Mouse (Mus musculus): ENCODE data around the gene Hmx3. TPM values are rescaled to one million over a fixed set of nuclear protein-coding genes. Genes with fewer than 3 reads are reported as not detected.

Hmx3 gene
- total RNA-seq (2021): not detected
- long read RNA-seq, experiment 1: 0 reads
- long read RNA-seq, experiment 2: 0 reads

DNA sequence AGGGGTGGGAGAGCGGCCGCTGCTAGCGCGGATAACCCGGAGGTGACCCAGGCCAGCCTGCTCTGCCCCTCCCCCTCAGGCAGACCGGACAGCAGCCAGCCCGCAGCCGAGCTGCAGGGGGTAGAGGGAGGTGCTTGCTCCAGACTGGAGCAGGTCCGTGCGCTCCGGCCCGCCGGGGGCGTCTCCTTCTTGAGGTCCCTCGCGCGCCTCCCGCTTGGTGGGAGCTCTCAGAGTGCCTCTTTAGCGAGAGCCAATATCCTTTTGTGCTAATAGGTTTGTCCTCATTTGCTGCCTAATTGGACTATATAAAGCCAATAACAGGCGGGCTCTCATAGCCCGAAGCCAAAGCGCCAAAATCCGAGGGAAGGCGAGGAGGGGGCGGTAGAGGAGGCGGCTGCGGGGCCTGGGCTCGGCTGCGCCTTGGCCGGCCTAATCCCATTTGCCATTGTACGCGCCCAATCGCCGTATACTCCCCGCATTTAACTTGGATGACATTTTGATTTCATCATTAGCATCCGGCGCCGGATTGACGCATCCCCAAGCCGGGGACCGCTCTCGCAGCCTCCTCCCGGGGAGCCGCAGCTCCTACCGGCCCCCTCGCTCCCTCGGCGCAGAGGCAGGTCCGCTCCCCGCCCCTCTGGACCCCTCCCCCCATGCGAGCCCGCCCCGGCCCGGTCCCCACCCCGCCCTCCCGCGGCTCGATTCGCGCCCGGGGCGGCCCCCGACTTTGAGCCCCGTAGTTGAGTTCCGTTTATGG is at the start of gene Hmx3:
Gene Hmx3 (plus strand): TSS at position 753 of the 757 bp plus-strand sequence.
- no peak for DNase-seq (ENCODE audit: low spot score in 2 of 2)

DNA sequence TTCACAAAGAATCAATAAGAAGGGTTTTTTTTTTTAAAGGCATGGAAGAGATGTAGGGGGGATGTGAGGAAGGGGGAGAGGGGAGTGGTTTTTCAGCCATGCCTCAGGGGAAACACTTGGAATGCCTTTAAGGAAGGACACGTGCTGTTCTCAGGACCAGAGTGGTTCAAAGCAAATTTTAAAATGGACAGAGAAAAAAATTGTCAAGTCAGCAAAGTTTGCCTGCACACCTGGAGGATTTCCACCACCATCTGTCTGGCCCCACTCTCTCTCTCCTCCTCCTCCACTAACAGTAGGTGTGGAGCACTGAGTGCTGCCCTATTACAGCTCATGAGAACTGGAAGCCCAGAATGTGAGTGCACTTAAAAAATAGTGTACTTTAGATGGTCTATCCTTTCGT is 38.9 kb upstream of the Hmx3 start:
- no peak for DNase-seq (ENCODE audit: low spot score in 2 of 2)

DNA sequence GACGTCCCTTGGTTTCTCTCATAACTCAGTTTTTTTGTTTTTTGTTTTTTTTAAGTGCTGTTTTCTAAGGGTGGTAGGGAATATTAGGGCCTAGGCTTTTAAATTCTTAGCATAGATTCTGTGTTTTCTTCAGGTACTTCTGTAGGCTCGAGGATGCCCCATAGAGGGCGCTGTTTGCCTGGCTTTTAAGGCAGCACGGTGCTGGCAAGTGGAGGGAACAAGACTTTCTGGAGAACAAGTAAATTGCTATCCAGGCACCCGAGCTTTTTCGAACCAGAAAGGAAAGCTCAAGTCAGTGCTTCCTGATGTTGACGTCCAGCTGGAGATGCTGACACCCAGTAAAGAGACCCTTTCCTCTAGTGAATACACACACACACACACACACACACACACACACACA is 2.7 kb upstream of the Hmx3 start:
- DNase-seq (ENCODE audit: low spot score in 2 of 2): peak; percentile 67 to 78

DNA sequence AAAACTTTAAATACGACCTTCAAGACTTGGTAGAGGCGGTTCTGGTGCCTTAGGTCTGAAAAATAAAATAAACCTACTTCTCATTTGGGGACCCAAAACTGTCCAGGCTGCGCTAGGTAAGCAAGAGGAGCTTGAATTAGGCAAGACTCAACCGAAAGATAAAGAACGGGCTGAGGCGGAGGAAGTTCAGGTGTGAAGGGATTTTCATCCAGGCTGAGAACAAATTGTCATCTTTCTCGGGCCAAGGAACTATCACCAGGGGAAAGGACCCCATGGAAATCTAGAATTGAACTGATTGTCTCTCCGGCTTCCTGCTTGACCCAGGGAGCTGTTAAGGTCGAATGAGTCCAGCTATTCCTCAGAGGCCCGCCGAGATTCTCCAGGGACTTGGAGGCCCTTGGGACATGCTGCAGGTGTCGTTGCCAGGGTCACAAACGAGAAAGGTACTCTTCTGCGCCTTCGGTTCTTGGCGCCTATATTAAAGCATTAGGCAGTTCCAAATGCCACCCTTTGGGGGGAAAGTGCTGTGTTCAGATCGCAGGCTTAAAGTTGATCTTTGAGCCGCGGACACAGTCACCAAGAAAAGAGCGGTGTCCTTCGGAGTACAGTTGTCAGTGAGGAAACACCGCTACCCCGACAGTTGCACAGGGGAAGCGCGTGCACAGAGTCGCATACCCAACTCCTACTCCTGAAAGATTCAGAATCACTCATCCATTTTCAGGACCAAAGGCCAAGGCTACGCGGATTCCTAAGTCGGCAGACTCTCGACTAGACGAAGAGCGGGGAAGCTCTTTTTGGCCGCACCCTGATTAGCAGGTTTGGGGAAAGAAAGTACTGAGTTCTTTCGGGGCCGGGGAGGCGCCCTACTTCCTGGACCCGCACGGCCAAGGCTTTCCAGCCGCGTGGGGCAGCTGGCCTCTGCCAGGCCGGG is 1.2 kb upstream of the Hmx3 start:
- no peak for DNase-seq (ENCODE audit: low spot score in 2 of 2)

DNA sequence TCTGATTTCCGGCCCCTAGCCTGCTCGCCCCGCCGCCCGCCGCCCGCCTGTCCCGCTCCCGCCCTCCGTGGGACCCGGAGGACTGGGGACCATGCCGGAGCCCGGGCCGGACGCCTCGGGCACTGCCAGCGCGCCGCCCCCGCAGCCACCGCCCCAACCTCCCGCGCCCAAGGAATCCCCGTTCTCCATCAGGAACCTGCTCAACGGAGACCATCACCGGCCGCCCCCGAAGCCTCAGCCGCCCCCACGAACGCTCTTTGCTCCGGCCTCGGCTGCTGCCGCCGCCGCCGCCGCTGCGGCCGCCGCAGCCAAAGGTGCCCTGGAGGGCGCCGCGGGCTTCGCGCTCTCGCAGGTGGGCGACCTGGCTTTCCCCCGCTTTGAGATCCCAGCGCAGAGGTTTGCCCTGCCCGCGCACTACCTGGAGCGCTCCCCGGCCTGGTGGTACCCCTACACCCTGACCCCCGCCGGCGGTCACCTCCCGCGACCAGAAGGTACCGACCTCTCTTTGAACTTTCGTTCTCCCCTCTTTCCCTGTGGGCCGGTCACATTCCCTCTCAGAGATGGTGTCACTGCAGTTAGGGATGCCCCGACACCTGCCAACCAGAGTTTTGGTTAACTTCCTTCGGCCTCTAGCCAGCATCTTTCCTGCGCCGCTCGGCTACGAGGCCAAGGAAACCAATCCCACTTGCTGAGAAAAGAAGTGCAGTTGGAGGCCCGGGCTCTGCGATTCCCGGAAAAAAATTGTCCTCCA is 380 bp downstream of the Hmx3 start:
- no peak for DNase-seq (ENCODE audit: low spot score in 2 of 2)

DNA sequence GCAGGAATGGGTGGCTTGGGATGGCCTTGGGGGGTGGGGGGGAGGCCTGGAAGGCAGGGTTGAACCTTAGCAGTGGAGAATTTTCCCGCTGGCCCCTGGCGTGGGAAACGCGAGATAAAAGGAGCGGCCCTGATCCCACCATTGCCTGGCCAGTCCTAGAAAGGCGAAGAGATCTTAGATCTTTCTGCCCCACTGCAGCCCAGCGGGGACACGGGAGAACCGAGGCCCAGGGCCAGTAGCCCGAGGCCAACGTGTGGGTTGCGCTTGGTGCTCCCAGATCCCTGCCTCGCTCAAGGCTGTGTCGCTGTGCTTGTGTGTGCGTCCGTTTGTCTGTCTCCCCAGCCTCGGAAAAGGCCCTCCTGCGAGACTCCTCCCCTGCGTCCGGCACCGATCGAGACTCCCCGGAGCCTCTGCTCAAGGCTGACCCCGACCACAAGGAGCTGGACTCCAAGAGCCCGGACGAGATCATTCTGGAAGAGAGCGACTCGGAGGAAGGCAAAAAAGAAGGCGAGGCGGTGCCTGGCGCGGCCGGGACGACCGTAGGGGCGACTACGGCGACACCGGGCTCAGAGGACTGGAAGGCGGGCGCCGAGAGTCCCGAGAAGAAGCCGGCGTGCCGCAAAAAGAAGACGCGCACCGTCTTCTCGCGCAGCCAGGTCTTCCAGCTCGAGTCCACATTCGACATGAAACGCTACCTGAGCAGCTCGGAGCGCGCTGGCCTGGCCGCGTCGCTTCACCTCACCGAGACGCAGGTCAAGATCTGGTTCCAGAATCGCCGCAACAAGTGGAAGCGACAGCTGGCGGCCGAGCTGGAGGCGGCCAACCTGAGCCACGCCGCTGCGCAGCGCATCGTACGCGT is 1.2 kb downstream of the Hmx3 start:
- DNase-seq (ENCODE audit: low spot score in 2 of 2): no peak

DNA sequence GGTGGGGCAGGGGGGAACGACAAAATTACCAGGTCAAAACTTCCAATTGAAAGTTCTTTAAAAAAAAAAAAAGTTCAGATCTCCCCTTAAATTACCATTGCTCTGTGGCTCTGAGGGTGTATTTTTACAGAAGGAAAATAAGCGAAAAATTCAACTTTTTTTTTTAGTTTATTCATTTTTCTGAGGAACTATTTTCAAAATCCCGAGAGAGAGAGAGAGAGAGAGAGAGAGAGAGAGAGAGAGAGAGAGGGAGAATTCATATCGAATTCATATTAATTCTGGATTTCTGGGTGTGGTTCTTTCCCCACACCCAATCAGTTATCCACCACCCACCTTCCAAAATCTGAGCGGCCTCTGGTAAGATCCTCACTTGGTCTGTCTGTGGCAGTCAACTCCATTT is 2.2 kb downstream of the Hmx3 start:
- no peak for DNase-seq (ENCODE audit: low spot score in 2 of 2)

DNA sequence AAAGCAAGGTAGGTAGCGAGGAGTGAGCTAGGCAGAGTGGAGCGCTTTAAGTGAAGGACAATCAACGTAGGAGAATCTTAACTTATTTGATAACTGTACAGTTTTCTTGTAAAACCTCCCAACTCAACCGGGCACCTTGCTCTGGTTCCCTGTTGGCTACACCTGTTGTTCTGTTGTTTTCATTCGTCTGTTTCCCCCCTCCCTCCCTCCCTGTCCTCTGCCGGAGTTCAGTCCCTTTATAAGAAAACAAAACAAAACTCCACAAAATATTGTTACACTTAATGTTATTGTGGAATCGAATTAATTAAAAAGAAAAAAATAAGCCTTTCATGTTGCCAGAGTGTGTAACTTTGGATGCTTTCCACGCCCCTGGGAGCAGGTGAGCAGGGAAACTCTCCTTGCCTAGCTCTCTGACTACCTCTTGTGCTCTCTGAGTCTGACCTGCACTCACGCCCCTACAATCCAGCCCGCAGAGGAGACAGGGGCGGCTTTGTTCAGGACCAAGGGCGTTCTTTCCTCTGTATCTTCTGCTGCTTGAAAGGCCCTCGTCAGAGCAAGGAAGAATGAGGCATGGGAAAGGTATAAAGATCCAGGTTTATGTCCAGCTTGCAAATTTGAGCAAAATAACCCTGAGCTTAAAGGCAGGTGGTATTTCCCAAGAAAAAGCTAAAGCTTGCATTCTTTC is 3.2 kb downstream of the Hmx3 start:
- no peak for DNase-seq (ENCODE audit: low spot score in 2 of 2)

DNA sequence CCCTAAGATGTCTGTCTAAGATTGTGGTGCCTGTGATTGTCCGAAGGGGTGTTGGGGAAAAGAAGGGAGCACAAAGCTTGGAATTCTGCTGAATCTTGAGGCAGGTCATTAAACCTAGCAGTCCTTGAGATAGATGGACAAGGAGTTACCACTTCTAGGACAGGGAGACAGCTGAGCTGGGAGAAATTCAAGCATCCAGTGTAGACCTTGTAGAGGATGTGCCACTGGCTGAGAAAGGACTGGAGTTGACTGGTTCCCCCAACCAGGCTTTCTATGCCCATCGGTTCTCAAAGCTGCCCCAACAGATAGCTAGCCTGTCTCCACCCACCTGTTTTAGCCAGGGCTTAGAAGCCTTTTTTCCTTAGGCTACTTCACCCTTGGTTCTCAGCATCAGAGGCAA is 3.8 kb downstream of the Hmx3 start:
- no peak for DNase-seq (ENCODE audit: low spot score in 2 of 2)

DNA sequence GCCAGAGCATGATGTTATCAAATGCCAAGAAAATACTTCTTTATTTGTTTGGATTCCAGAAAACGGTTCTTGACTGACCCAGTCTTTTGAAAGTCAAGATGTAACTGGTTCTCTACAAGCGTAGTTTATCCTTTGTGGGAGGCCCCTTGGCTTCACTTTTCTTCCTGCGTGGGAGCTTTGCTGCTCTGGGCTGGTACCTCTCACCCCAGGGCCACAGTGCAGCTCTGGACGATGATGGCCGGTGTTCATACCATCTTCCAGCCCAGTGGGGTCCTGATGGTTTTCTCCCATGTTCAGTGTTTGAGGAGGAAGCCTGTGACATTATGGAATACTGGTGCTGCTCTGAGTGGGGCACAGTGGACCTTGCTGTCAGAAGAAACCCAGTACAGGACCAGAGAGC is 4.8 kb downstream of the Hmx3 start:
- DNase-seq (ENCODE audit: low spot score in 2 of 2): no peak

DNA sequence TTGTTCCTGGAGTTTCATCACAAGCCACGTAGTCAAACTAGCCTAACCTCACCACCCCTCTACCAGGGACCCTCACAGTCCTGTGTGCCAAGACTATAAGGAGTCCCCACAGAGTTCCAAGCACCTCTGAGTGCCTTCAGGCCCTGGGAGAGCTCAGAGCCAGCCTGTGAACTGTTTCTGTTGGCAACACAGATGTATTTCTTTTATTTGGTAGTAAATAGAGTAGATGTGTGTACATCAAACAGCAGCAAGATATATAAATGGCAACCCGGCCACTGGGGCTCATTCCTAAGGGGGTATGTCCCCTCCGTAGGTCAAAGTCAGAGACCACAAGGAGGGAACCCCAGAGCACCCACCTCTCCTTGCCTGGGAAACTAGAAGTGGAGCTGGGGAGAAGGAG is 5.8 kb downstream of the Hmx3 start, which contains the start of gene Hmx2:
Gene Hmx2 (plus strand): TSS at position 301 of the 400 bp plus-strand sequence.
- no peak for DNase-seq (ENCODE audit: low spot score in 2 of 2)

DNA sequence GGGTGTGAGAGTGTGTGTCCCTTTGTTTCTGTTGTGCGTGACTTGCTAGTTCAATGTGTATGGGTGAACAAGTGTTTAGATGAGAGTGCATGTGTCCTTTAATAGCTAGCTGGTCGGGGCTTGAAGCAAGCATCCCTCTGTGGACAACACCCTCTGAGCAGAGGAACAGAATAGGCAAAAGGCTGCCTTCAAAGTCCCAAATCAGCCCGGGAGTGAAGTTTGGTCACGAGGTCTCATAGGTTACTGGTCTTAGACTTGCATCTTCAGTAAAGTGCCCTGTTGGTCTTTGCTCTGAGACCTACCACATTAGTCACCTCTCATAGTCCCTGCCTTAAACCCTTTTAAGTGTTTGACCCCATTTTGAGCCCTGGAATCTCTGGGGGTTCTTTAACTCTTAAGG is 8.8 kb downstream of the Hmx3 start:
- no peak for DNase-seq (ENCODE audit: low spot score in 2 of 2)

DNA sequence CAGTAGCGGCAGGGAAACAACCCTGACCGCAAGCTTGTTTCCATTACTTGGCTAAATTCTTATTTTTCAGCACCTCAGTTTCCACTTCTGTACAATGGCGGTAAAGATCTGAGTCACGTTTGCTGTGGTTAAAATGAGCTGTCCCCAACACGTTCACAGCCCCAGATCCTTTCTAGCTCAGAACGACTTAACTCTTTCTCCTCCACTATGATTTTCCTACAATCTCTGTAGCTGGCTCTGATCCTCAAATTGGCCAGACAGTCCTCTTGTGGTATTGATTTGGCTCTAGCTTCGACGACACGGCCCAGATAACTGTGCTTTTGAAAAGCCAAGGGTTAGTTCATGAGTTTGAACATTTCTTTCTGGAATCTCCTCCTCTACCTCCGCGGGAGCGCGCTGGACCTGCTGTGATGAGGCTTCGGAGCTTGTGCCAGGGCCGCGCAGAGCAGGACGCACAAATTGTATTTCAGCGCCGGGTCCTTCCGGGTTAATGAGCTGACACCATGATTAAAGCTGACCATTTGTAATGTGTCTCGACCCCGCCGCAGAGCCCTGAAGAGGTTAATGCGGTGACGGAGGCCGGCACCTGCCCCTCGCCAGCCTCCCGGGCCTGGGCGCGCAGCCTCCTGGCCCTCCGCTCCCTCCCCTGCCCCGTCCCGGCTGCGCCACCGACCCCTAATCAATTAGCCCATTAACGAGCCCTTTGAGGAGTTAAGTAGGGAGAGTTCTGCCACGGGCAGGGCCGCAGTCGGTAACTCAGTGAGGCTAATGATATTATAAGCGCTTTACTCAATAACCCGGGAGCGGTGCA is 9.5 kb downstream of the Hmx3 start:
- DNase-seq (ENCODE audit: low spot score in 2 of 2): no peak

DNA sequence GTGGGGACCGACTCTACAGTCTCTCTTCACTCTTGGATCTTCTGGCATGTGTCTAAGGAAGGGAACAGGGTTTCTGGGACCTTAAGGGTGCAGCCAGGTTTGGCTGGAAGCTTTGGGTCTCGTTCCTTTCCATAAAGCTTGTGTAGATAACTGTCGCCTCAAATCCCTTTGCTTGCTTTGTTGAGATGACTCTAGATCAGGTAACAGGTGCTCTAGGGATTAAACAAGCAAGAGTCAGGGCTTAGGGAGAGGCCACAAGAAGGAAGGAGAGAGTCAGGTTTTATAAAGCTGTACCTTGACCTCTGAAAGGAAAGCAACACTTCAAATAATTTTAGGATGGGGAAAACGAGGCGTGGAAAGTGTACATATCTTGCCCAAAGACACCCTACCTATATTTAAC is 10.1 kb downstream of the Hmx3 start:
- DNase-seq (ENCODE audit: low spot score in 2 of 2): no peak

DNA sequence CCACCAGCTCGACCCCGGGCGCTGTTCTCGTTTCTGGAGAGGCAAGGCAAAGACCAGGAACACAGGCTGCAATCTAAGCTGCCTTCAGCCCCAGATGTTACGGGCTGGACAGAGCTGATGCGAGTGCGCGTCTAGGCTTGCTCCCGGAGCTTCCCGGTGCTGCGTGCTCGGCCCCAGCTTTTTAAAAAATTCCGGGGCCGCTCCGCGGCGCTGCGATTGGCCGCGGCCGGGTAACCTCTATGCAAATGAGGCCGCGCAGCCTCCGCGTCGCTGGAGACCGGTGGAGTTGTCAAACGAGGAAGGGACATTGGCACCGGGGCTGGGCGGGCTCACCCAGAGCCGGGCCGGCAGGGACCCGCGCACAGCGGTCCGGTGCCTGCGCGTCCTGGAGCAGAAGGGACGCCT is 11.1 kb downstream of the Hmx3 start:
- no peak for DNase-seq (ENCODE audit: low spot score in 2 of 2)

DNA sequence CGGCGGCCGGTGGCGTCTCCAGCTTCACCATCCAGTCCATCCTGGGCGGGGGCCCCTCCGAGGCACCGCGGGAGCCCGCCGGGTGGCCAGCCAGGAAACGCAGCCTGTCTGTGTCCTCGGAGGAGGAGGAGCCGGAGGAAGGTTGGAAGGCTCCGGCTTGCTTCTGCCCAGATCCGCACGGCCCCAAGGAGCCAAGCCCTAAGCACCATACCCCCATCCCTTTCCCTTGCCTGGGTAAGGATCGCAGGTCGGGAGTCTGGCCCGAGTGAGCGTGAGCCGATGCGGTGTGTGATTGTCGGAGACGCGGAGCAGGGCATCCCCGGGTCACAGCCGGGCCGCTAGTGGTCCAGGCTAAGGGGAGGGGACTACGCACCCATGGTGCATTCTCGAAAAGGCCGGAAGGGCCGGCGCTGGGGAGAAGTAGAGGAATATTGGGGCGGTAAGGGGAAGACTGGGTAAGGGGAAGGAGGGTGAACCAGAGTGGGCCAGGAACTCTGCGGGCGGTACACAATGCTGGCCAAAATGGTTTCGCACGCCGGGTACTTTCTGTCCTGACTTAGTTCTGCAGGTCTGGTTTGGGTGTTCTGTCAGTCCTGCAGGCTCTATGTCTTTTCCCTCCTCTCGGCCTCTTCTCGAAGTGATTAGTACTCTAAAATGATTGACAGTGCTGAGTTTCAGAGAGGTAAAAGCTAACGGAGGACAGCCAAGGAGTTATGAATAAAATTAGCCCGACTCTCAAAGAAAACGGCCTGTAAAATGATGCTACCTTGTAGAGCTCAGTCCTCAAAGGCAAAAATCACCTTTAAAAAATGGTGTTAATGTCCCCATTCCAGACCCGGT is 11.9 kb downstream of the Hmx3 start:
- DNase-seq (ENCODE audit: low spot score in 2 of 2): no peak

DNA sequence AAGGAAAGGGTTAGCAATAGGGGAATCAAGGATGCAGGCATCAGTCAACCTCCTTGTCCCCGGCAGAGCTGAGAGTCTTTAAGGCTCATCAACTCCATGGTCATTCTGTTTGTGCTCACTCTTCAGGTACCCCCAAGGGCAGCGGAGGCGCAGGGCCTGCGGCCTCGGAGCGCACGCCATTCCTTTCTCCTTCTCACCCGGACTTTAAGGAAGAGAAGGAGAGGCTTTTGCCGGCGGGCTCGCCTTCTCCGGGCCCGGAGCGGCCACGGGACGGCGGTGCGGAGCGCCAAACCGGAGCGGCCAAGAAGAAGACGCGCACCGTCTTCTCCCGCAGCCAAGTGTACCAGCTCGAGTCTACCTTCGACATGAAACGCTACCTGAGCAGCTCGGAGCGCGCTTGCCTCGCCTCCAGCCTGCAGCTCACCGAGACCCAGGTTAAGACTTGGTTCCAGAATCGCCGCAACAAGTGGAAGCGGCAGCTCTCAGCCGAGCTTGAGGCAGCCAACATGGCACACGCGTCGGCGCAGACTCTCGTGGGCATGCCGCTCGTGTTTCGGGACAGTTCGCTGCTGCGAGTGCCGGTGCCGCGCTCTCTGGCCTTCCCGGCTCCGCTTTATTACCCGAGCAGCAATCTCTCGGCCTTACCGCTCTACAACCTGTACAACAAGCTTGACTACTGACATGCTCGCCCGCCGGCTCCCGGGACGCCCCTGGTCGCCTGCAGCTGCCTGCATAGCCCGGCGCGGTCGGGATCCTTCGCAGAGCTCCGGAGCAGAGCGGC is 12.8 kb downstream of the Hmx3 start:
- no peak for DNase-seq (ENCODE audit: low spot score in 2 of 2)

Data from adrenal gland, postnatal 4 days (tissue).